Mouse (Mus musculus) limb, embryonic 15.5 days (tissue): ENCODE measurements around the gene Olfr1348. TPM values are rescaled to one million over a fixed set of nuclear protein-coding genes. Genes with fewer than 3 reads are reported as not detected.
"Not testable (repeated sequence)": the region's sequence is repeated elsewhere in the genome, so short reads cannot be mapped to it uniquely, and the experiment has no call there.

Source experiments
- ATAC-seq: fragments of 200-750 bp; cut with Nextera tagmentation; 2 replicates; pipeline ENCODE4 v1.8.0; 2017; ENCODE audit warnings: low read depth, moderate TSS enrichment; ENCODE audit not compliant: insufficient number of reproducible peaks, low FRiP score, low TSS enrichment
- H3K27ac ChIP-seq: fragments of 300-500 bp; sonication (generic); 2 replicates; pipeline ENCODE4 v1.5.1; 2015; ENCODE audit warnings: moderate library complexity, mild to moderate bottlenecking, inconsistent platforms
- H3K27me3 ChIP-seq: fragments of 300-500 bp; sonication (generic); 2 replicates; pipeline ENCODE4 v1.6.1; 2015; ENCODE audit warnings: inconsistent platforms
- H3K36me3 ChIP-seq: fragments of 300-500 bp; sonication (generic); 2 replicates; pipeline ENCODE4 v1.6.1; 2015; ENCODE audit warnings: inconsistent platforms
- H3K4me1 ChIP-seq: fragments of 300-500 bp; sonication (generic); 2 replicates; pipeline ENCODE4 v1.6.1; 2015; ENCODE audit warnings: inconsistent platforms
- H3K4me2 ChIP-seq: fragments of 300-500 bp; sonication (generic); 2 replicates; pipeline ENCODE4 v1.6.1; 2015; ENCODE audit warnings: mild to moderate bottlenecking, inconsistent platforms
- H3K4me3 ChIP-seq: fragments of 300-500 bp; sonication (generic); 2 replicates; pipeline ENCODE4 v1.5.1; 2015; ENCODE audit warnings: mild to moderate bottlenecking, inconsistent platforms
- H3K9ac ChIP-seq: fragments of 300-500 bp; sonication (generic); 2 replicates; pipeline ENCODE4 v1.6.1; 2015; ENCODE audit warnings: inconsistent platforms
- H3K9me3 ChIP-seq: fragments of 300-500 bp; sonication (generic); 2 replicates; pipeline ENCODE4 v1.6.1; 2016; ENCODE audit warnings: inconsistent platforms
- WGBS: fragments of 180-500 bp; shearing (Covaris S2); methylation state at CpG from one replicate; pipeline ENCODE4 v1.1.7; 2015; 5-methylcytosine and 5-hydroxymethylcytosine counted together
- polyA plus RNA-seq: library from polyadenylated mRNA; unstranded; fragments of >200 nt; fragmentation: Nextera tagmentation; extraction: Ambion mirVana; gene quantifications from 2 replicates; pipeline ENCODE4 v1.2.1, GENCODE M21; 2015

Olfr1348 gene
- not detected in 2 replicates for polyA plus RNA-seq

DNA sequence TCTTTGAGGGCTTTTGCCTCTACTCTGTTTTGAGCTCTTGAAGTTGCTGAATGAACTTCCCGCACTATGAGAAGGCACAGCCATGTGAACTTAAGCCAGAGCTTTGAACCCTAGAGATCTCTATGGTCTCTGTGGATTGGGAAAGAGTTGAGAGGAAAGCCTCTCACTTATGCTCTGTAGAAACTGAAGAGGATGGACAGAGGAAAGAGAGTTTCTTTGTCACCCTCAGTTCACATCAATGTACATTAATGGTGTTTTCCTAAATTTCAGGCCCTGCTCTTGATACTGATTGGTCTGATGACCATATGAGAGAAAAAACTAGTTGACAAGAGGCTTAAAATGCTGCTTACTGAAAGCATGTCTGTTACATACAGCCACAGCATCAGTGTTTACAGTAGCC, at the start of gene Olfr1348:
Gene Olfr1348, minus strand, starts transcription at position 101 of the 400 bp plus-strand sequence.
- no peak within 1 kb of the TSS for H3K9ac ChIP-seq

DNA sequence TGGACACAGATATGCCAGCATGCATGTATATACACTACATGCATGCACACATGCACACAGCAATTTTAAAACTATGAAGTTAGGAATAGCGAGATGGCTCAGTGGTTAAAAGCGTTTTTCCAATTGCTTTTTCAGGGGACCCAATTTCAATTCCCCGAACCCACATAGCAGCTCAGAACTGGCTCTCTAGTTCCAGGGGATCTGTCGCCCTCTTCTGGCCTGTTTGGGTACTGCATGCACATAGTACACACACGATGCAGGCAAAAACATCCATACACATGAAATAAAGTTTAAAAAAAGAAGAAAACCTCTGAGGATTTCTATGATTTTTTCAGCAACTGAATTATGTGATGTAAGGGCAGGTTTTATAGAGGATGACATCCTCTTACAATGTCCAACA, 17.6 kb upstream of the Olfr1348 start:
- no peaks in the 10 kb centered on the region for H3K36me3 ChIP-seq
- H3K9me3 ChIP-seq, result no peaks in the 10 kb centered on the region
- H3K9ac ChIP-seq, result no peak overlapping the region
- no peak overlapping the region for H3K4me2 ChIP-seq
- no peak for ATAC-seq
- no peak overlapping the region for H3K27ac ChIP-seq
- no peaks in the 10 kb centered on the region for H3K27me3 ChIP-seq
- no peak overlapping the region for H3K4me3 ChIP-seq
- H3K4me1 ChIP-seq, result no peaks in the 10 kb centered on the region
- 65% methylated on average over 5 of the region's 5 CpGs for WGBS

More for the DNA sequence above, at the start of gene Olfr1348:
- no peak within 1 kb of the TSS for H3K4me3 ChIP-seq
- ATAC-seq, result no peak
- WGBS, result 87% methylated on average over 1 of the region's 1 CpGs
- no peak within 1 kb of the TSS for H3K27ac ChIP-seq
- no peaks in the 10 kb centered on the region for H3K4me1 ChIP-seq
- no peak within 1 kb of the TSS for H3K4me2 ChIP-seq
- H3K9me3 ChIP-seq, result peaks cover 3% of the 10 kb centered on the region; the same call in 1 of the 2 replicates
- H3K36me3 ChIP-seq, result no peaks in the 10 kb centered on the region
- H3K27me3 ChIP-seq, result no peaks in the 10 kb centered on the region

DNA sequence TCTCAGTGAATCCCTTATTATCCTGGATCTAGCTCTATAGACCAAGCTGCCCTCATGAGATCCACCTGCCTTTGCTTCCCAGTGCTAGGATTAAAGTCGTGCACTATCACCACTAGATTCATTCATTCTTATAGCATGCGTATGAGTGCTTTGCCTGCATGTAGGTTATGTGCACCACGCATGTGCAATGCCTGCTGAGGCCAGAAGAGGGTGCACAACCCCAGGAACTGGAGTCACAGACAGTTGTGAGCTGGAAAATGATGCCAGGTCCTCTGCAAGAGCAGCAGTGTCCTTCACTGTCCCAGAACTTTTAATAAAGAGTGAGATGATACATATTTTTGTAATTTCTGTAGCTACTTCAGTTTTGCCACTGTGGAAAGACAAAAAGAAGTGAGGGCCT, 16.5 kb upstream of the Olfr1348 start:
- ATAC-seq, result no peak
- WGBS, result 57% methylated on average over 3 of the region's 3 CpGs
- Histone ChIP-seq H3K4me2 (no peak overlapping the region), H3K9ac (no peak overlapping the region), H3K27me3 (no peaks in the 10 kb centered on the region), H3K27ac (no peak overlapping the region), H3K4me1 (no peaks in the 10 kb centered on the region), H3K36me3 (no peaks in the 10 kb centered on the region), H3K4me3 (no peak overlapping the region), H3K9me3 (no peaks in the 10 kb centered on the region)

DNA sequence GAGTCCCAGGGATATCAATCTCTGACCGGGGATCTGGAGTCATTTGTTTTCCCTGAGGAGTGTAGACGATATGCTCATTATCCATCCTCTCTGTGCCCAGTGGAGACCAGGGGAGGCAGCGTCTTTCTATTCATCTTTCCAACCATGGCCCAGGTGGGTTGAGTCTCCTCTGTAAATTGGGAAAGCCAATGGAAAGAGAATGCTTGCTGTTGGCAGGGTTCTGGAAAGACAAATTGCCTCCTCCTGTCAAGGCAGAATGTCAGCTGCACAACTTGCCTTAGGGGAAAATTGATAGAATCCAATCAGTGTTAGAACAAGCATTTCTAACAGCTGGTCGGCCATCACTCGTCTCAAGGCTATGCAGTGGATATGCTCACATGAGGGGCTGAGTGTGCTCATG, 14.3 kb upstream of the Olfr1348 start, which contains the start of gene Olfr1349:
Gene Olfr1349, minus strand, starts transcription at position 101 of the 400 bp plus-strand sequence.
- no peak within 1 kb of the TSS for H3K4me2 ChIP-seq
- no peak for ATAC-seq
- H3K36me3 ChIP-seq, result no peaks in the 10 kb centered on the region
- 82% methylated on average over 5 of the region's 5 CpGs for WGBS
- no peak within 1 kb of the TSS for H3K4me3 ChIP-seq
- no peak within 1 kb of the TSS for H3K9ac ChIP-seq
- H3K27me3 ChIP-seq, result no peaks in the 10 kb centered on the region
- no peaks in the 10 kb centered on the region for H3K4me1 ChIP-seq
- no peaks in the 10 kb centered on the region for H3K9me3 ChIP-seq
- H3K27ac ChIP-seq, result no peak within 1 kb of the TSS

DNA sequence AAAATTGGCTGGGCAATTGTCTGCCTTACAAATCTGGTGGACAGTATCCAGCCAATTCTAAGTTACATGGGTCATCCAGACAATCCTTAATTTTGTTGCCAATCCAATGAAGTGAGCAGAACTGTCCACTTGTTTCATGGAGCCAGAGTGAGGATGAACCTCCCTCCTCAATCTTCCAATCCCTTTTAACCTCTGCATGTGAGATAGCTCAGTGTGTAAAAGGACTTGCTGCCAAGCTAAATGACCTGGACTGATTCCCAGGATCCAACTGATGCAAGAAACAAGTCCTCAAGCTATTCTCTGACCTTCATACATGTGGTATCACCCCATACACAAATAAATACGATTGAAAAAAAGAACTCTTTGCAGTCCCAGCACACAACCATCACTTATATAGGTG, 13.1 kb upstream of the Olfr1348 start:
- Histone ChIP-seq H3K9ac (no peak overlapping the region), H3K27ac (no peak overlapping the region), H3K4me1 (no peaks in the 10 kb centered on the region), H3K36me3 (no peaks in the 10 kb centered on the region), H3K4me3 (no peak overlapping the region), H3K9me3 (no peaks in the 10 kb centered on the region), H3K27me3 (no peaks in the 10 kb centered on the region), H3K4me2 (no peak overlapping the region)
- ATAC-seq, result no peak
- 35% methylated on average over 1 of the region's 1 CpGs for WGBS

DNA sequence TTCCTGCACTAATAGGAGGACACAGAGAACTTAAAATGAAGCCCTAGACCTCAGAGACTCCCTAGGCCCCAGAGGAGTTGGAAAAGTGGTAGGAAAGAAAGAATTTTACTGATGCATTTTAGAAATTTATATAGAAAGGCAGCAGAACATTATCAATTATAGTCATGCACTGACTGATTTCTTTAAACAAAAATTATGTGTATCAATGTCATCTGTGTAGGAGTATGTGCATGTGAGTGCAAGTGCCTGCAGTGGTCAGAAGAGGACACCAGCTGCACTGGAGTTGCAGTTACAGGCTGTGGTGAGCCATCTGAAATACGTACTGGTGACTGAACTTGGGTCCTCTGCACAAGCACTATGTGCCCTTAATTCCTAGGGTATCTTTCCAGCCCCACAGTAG, 8.9 kb downstream of the Olfr1348 start, which contains the start of gene Olfr1347:
Gene Olfr1347, minus strand, starts transcription at position 101 of the 400 bp plus-strand sequence.
- WGBS, result 63% methylated on average over 1 of the region's 1 CpGs
- H3K27me3 ChIP-seq, result no peaks in the 10 kb centered on the region
- H3K9ac ChIP-seq, result no peak within 1 kb of the TSS
- no peak within 1 kb of the TSS for H3K4me3 ChIP-seq
- H3K4me2 ChIP-seq, result no peak within 1 kb of the TSS
- H3K36me3 ChIP-seq, result no peaks in the 10 kb centered on the region
- H3K27ac ChIP-seq, result no peak within 1 kb of the TSS
- ATAC-seq, result no peak
- H3K9me3 ChIP-seq, result peaks cover 5% of the 10 kb centered on the region; the same call in 1 of the 2 replicates
- H3K4me1 ChIP-seq, result no peaks in the 10 kb centered on the region

DNA sequence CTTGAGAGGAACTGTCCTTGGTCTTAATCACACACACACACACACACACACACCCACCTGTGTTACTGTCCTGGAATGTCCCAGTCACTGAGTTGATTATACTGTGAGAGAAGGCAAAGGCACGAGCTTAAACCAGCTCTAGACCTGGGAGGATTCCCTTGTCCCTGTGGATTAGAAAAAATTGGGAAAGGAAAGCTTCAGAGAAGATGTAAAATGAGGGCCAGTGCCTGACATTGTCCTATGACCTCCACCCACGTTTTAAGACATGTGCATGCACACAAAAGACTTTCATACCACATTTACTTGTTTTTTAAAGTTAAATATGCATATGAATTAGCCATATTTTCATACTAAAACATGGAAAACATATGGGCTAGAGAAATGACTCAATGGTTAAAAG, 21.7 kb downstream of the Olfr1348 start, which contains the start of gene Olfr5:
Gene Olfr5, minus strand, starts transcription at position 101 of the 400 bp plus-strand sequence.
- WGBS, result 25% methylated on average over 2 of the region's 2 CpGs
- no peak for ATAC-seq

DNA sequence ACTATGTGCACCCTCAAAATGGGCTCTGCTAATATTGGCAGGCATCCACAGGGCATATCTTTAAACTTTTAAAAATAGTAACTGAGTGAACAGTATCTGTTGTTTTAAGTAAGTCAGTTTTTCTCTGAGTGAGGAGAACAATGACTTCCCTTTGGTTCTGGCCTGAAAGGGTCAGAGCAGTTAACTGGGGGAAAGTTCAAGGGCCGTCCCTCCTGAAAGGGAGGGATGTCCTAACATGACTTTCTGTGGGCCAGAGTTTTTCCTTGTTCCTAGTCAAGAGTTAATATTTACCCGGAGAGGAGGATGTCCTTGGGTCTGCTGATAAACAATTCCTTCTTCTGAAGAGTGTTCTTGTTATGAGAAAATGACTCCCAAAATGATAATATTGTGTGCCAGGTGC, 30.9 kb downstream of the Olfr1348 start:
- WGBS, result 74% methylated on average over 2 of the region's 2 CpGs
- not testable (repeated sequence) for H3K27me3 ChIP-seq, H3K9me3 ChIP-seq, H3K27ac ChIP-seq, H3K4me3 ChIP-seq, H3K4me1 ChIP-seq, H3K9ac ChIP-seq, H3K4me2 ChIP-seq, H3K36me3 ChIP-seq, ATAC-seq

More for the DNA sequence above, 21.7 kb downstream of the Olfr1348 start, which contains the start of gene Olfr5:
- Histone ChIP-seq H3K9me3 (no peaks in the 10 kb centered on the region), H3K27me3 (no peaks in the 10 kb centered on the region), H3K4me2 (no peak within 1 kb of the TSS), H3K4me3 (no peak within 1 kb of the TSS), H3K9ac (no peak within 1 kb of the TSS), H3K27ac (no peak within 1 kb of the TSS), H3K4me1 (no peaks in the 10 kb centered on the region), H3K36me3 (no peaks in the 10 kb centered on the region)

DNA sequence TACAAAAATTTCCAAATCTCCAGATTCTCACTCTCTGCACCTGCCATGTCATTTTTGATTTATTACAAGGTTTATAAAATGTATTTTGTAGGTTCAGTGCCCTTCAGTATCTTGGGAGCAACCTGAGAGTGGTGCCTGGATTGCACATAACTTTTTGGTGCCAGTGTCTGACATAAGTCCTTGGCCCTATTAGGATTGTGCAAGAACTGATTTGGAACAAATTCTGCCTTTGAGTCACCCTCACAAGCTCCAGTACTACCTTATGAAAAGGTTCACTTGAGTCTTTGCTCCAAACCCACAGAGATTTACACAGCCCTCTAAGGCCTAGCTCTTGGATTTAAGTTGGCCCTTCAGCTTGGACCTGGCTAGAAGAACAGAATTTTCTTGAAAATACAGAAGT, 41.6 kb downstream of the Olfr1348 start, which contains the start of gene Olfr1346:
Gene Olfr1346, plus strand, starts transcription at position 151 of the 400 bp plus-strand sequence.
- H3K36me3 ChIP-seq, result no peaks in the 10 kb centered on the region
- ATAC-seq, result no peak
- no peak within 1 kb of the TSS for H3K4me2 ChIP-seq
- no peak within 1 kb of the TSS for H3K27ac ChIP-seq
- H3K9ac ChIP-seq, result no peak within 1 kb of the TSS
- H3K4me1 ChIP-seq, result no peaks in the 10 kb centered on the region
- H3K9me3 ChIP-seq, result no peaks in the 10 kb centered on the region
- H3K4me3 ChIP-seq, result no peak within 1 kb of the TSS
- no peaks in the 10 kb centered on the region for H3K27me3 ChIP-seq

DNA sequence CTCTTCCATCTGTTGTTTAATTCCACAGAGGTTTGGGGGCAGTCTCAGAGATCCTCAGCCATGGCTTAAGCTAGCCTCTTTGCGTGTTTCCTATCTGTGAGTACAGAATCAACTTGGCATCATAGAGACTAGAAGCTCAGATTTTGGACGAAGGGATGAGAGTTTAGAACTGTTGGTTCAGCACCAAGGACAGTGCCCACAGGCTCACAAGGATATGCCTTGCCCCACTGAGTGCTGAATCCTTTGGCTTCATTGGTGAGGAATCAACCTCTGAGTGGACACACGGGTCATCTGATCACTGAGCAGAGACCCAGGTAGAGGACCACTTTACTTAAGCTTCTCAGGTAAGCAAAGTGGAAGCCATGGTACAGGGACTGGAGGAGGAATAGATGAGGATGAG, 52.1 kb downstream of the Olfr1348 start:
- no peak overlapping the region for H3K4me2 ChIP-seq
- no peaks in the 10 kb centered on the region for H3K9me3 ChIP-seq
- no peak overlapping the region for H3K9ac ChIP-seq
- no peak overlapping the region for H3K27ac ChIP-seq
- ATAC-seq, result no peak
- no peaks in the 10 kb centered on the region for H3K27me3 ChIP-seq
- no peaks in the 10 kb centered on the region for H3K4me1 ChIP-seq
- H3K36me3 ChIP-seq, result no peaks in the 10 kb centered on the region
- 49% methylated on average over 3 of the region's 3 CpGs for WGBS
- H3K4me3 ChIP-seq, result no peak overlapping the region

DNA sequence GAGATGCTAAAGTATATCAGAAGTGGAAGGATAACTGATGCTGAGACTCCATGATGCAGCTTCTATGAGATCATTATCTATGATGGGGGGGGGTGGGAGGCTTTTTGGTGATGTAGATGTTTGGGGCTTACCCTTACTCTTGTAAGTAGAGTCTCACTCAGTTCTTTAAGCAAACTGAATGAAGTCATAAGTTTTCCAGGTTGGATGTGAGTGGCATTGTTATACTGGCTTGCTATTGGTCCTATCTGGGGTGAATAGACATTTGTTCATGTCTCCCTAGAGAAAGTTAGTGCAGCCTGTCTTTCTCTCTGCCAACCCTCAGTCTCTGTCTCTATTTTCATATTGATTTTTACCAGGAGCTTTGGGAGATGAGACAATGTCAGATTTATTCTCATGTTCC, 52.7 kb downstream of the Olfr1348 start, which contains the start of gene Olfr1336:
Gene Olfr1336, plus strand, starts transcription at position 301 of the 400 bp plus-strand sequence.
- Histone ChIP-seq H3K9me3 (no peaks in the 10 kb centered on the region), H3K4me2 (no peak within 1 kb of the TSS), H3K36me3 (no peaks in the 10 kb centered on the region), H3K9ac (no peak within 1 kb of the TSS), H3K4me3 (no peak within 1 kb of the TSS), H3K4me1 (no peaks in the 10 kb centered on the region), H3K27me3 (no peaks in the 10 kb centered on the region), H3K27ac (no peak within 1 kb of the TSS)
- no peak for ATAC-seq
